In genomic region chr6:31637371-31638052, GRCm38 (mm10) we compare ENCODE assay signal across 10 mouse cellular contexts.
DNase-seq lines count a peak whose midpoint lies in the region; ATAC-seq and TF ChIP-seq lines count a peak whose summit lies in the region.
"Had no signal": no experiment of that assay in that cellular context is flagged by ENCODE, and none has a peak within 500 bp of the region (broad histone marks: within the 10 kb centered on the region; RNA-seq: fewer than 3 reads in every experiment).

No protein-coding gene starts in this region.

- H3K4me3 ChIP-seq in intestine, postnatal 0 days (ENCODE audit: low read depth, low read length), result no peak overlapping the region
- H3K4me3 ChIP-seq in intestine, embryonic 15.5 days (replicated peaks), result no peak overlapping the region
- H3K4me3 ChIP-seq in liver, embryonic 12.5 days, result peak overlapping the region; percentile 6; the same call in 1 of the 2 replicates

- H3K9me3 ChIP-seq in intestine, postnatal 0 days (ENCODE audit: control insufficient read depth), result no peaks in the 10 kb centered on the region
- no peaks in the 10 kb centered on the region for H3K9me3 ChIP-seq in intestine, embryonic 15.5 days
- no peaks in the 10 kb centered on the region for H3K9me3 ChIP-seq in liver, embryonic 12.5 days (replicated peaks)

- TF ChIP-seq CTCF in intestine, postnatal 0 days (IDR thresholded peaks at IDR 0.05; ENCODE audit: low read depth), result peak; percentile 57

- WGBS in intestine, postnatal 0 days, result 22% methylated on average over 16 of the region's 16 CpGs
- WGBS in intestine, embryonic 15.5 days, result 18% methylated on average over 16 of the region's 16 CpGs
- 15% methylated on average over 16 of the region's 16 CpGs for WGBS in liver, embryonic 12.5 days (ENCODE audit: insufficient replicate concordance)

- H3K4me1 ChIP-seq in intestine, postnatal 0 days (replicated peaks; ENCODE audit: control insufficient read depth, insufficient read depth, low read length), result no peaks in the 10 kb centered on the region
- peaks cover 14% of the 10 kb centered on the region; the same call in 1 of the 2 replicates for H3K4me1 ChIP-seq in intestine, embryonic 15.5 days (replicated peaks)
- H3K4me1 ChIP-seq in liver, embryonic 12.5 days, result peaks cover 58% of the 10 kb centered on the region

- no peaks in the 10 kb centered on the region for H3K27me3 ChIP-seq in intestine, postnatal 0 days (replicated peaks; ENCODE audit: control insufficient read depth, insufficient read depth, low read length)
- no peaks in the 10 kb centered on the region for H3K27me3 ChIP-seq in intestine, embryonic 15.5 days (replicated peaks)
- 0 out of 2 replicates have a peak, but pooled peaks cover 6% of the 10 kb centered on the region for H3K27me3 ChIP-seq in liver, embryonic 12.5 days (replicated peaks)

- intact Hi-C loops in gastrocnemius, postnatal 14 days (cut with DNase I; ENCODE audit: low total_unique reads), result loop anchor here (2.0 kb wide), 1 partner anchor 109 kb away; no protein-coding TSS in a partner anchor

- no peak overlapping the region for H3K27ac ChIP-seq in intestine, postnatal 0 days (ENCODE audit: low read depth, low read length)
- no peak overlapping the region for H3K27ac ChIP-seq in intestine, embryonic 15.5 days
- peak overlapping the region; percentile 57 for H3K27ac ChIP-seq in liver, embryonic 12.5 days

- ATAC-seq in intestine, postnatal 0 days, result no peak
- ATAC-seq in intestine, embryonic 15.5 days, result no peak
- no peak for ATAC-seq in liver, embryonic 12.5 days

- H3K9ac ChIP-seq in intestine, postnatal 0 days (ENCODE audit: low read depth, low read length), result no peak overlapping the region
- H3K9ac ChIP-seq in intestine, embryonic 15.5 days, result no peak overlapping the region
- peak overlapping the region; percentile 33 for H3K9ac ChIP-seq in liver, embryonic 12.5 days

- H3K36me3 ChIP-seq in intestine, postnatal 0 days (ENCODE audit: control insufficient read depth, insufficient read depth), result no peaks in the 10 kb centered on the region
- no peaks in the 10 kb centered on the region for H3K36me3 ChIP-seq in intestine, embryonic 15.5 days
- H3K36me3 ChIP-seq in liver, embryonic 12.5 days, result no peaks in the 10 kb centered on the region

- DNase-seq in ES-CJ7 (ENCODE audit: low read depth, low spot score), result peak; percentile 73
- peak; percentile 51 for DNase-seq in embryo, embryonic 11 days
- no peak for DNase-seq in ovary, postnatal 36 days (ENCODE audit: low spot score)
- DNase-seq in spleen, postnatal 4 days (ENCODE audit: low spot score in 2 of 2), result no peak
- no peak for DNase-seq in gastrocnemius, postnatal 14 days
- DNase-seq: left cerebral cortex, postnatal 4 days; thymus, postnatal 36 days had no signal

- H3K4me2 ChIP-seq in intestine, postnatal 0 days (replicated peaks; ENCODE audit: low read depth), result no peak overlapping the region
- H3K4me2 ChIP-seq in intestine, embryonic 15.5 days (replicated peaks), result no peak overlapping the region
- H3K4me2 ChIP-seq in liver, embryonic 12.5 days, result peak overlapping the region; percentile 47

Comparison
In these comparisons a context has a peak if more than half of its experiments do, and no peak if none do; other contexts are left out.
1. DNase-seq: peak in ES-CJ7 (single experiment) and embryo, embryonic 11 days (single experiment); none in ovary, postnatal 36 days (single experiment), spleen, postnatal 4 days (0 of 2) and gastrocnemius, postnatal 14 days (single experiment).